Mouse (Mus musculus): ENCODE data around the gene Tex9.
"Not testable (repeated sequence)": the region's sequence is repeated elsewhere in the genome, so short reads cannot be mapped to it uniquely, and the experiment has no call there.

The Tex9 gene

GRCm38 (mm10) chr9:72438749-72439148 lies 53.3 kb downstream of the Tex9 start:
- DNase-seq (ENCODE audit: low spot score), result no peak

- peak; percentile 87 for DNase-seq (ENCODE audit: low spot score)
These were observed 54.0 kb downstream of the Tex9 start, which contains the start of gene Mns1 for GRCm38 (mm10) chr9:72437822-72438701. Gene Mns1, plus strand, starts transcription at chr9:72438011.

GRCm38 (mm10) chr9:72434876-72435275 lies 57.1 kb downstream of the Tex9 start:
- DNase-seq (ENCODE audit: low spot score), result no peak

GRCm38 (mm10) chr9:72427861-72428260 lies 64.2 kb downstream of the Tex9 start:
- no peak for DNase-seq (ENCODE audit: low spot score)

- no peak for DNase-seq (ENCODE audit: low spot score)
These were observed 66.6 kb downstream of the Tex9 start for GRCm38 (mm10) chr9:72425300-72425850.

GRCm38 (mm10) chr9:72422753-72423152 lies 69.3 kb downstream of the Tex9 start:
- no peak for DNase-seq (ENCODE audit: low spot score)

GRCm38 (mm10) chr9:72422284-72422683 lies 69.7 kb downstream of the Tex9 start:
- DNase-seq (ENCODE audit: low spot score), result no peak

- no peak for DNase-seq (ENCODE audit: low spot score)
These were observed 71.5 kb downstream of the Tex9 start for GRCm38 (mm10) chr9:72420490-72420889.

GRCm38 (mm10) chr9:72418443-72418842 lies 73.6 kb downstream of the Tex9 start:
- no peak for DNase-seq (ENCODE audit: low spot score)

GRCm38 (mm10) chr9:72411746-72412145 lies 80.3 kb downstream of the Tex9 start:
- DNase-seq (ENCODE audit: low spot score), result no peak

- no peak for DNase-seq (ENCODE audit: low spot score)
These were observed 82.4 kb downstream of the Tex9 start for GRCm38 (mm10) chr9:72409381-72410225.

GRCm38 (mm10) chr9:72408131-72408586 lies 83.9 kb downstream of the Tex9 start:
- peak; percentile 42 for DNase-seq (ENCODE audit: low spot score)

GRCm38 (mm10) chr9:72405882-72406638 lies 86.0 kb downstream of the Tex9 start:
- DNase-seq (ENCODE audit: low spot score), result no peak

GRCm38 (mm10) chr9:72404934-72405333 lies 87.1 kb downstream of the Tex9 start:
- no peak for DNase-seq (ENCODE audit: low spot score)

- no peak for DNase-seq (ENCODE audit: low spot score)
These were observed 87.6 kb downstream of the Tex9 start for GRCm38 (mm10) chr9:72404446-72404845.

GRCm38 (mm10) chr9:72403421-72403820 lies 88.6 kb downstream of the Tex9 start:
- DNase-seq (ENCODE audit: low spot score), result no peak

- not testable (repeated sequence) for DNase-seq (ENCODE audit: low spot score)
These were observed 90.2 kb downstream of the Tex9 start for GRCm38 (mm10) chr9:72401769-72402168.
